Mouse (Mus musculus) spleen, postnatal 10 days (tissue): ENCODE measurements around the gene Dnah9.
A peak's percentile ranks its signal among the peaks of the same experiment; 100 is the strongest.

Source experiments
- DNase-seq, 2 experiments: peaks; one replicate each; pipeline ENCODE4 v3.0.0; 2021 to 2022; ENCODE audit warnings: low spot score in 2 of 2

The Dnah9 gene

DNA sequence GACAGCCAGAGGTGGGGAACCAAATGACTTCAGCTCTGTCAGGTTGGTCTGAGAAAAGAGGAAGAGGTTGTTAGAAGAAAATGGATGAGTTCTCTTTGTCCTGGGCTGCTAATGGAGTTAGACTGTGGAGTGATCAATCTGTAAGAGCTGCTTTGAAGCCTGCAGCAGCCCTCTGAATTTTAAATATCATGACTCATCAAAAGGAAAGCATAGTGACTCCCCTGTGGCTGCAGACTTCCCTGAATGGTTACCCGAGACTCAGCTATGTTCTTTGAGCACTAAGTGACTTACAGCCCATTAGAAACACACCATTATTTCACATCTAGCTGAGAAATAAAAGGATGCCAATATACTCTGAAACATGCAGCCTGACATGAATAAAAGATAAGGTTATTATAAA lies 240.4 kb downstream of the Dnah9 start:
- no peak for DNase-seq

DNA sequence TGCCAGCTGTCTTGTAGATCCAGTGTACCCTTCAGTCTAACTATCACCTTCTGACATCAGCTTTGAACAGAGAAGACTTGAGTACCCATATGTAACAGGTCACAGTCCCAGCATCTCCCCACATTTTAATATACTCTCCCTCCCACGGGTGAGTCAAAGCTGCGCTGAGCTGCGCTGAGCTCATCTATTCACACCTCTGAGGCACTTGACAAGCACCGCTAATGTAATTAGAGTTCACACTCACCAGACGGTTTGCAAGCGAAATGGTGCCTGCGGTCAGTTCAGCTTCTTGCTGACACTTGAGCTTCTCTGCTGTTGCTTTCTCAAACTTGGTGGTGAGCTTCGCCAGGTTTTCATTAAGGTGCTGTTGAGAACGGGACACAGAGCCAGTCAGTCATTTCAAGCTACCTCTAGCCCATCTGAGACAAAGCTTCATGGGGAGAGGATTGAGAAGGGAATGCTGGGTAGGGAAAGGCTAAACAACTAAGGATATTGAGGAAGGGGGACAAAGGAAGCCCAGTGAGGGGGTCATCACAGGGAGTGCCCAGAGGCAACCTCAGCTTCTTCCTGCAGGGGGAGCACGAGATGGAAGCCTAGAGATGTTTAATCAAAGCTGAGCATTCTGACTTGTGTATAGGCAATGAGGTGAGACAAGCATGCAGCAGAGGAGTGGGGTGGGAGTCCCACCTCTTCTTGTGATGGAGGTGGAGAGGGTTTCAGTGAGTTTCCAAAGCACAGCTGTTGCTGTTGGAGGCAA lies 249.7 kb downstream of the Dnah9 start:
- no peak for DNase-seq

DNA sequence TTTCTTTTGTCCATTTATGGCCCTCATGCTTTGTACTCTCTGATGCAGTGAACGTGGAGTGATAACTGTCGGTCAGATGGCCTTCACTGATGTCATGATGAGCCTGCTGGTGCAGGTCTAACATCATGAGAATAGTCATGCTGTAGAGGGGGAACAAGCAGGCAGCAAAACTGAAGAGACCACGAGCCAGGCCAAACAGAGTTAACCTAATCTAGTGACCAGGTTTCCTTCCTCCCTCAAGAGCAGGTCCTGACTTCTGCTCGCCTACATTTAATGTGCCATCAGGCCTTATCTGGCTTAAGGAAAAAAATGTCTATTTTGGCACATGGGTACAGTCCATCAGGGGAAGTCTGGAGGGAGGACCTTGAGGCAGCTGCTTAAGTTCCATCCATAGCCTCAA lies 259.2 kb downstream of the Dnah9 start:
- DNase-seq = no peak

DNA sequence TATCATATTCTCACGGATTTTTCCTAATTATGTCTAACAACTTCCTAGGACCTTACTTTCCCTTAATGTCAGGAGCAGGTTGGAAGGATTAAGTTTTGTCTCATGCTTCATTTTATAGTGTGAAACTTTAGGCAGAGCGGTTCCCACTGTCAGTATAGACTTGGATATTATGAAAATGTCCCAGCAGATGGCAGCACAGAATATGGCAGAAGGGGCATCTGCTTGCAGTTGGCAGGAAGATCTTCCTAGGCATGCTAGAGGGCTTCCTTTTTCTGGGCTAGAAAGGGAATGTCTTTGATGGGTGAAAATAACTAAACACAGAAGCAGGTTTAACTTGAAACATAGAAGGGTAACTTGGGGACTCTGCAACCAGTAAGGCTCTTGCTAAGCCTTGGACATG lies 262.9 kb downstream of the Dnah9 start:
- DNase-seq = no peak

DNA sequence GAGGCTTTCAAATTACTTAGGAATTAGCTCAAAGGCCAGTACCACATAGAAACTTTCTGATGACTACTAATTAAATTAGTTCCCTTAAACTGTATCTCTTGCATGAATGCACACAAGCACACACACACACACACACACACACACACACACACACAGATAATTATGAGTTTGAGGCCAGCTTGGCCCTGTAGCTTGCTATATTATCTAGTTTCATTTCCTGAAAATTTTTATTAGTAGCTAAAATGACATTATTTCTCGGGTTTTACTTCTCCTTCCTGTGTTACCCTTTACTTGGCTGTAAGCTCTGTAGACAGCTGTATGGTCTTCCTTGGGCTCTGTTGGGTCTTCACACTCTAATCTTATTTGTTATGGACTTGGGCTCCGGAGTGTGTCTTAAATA lies 264.4 kb downstream of the Dnah9 start:
- DNase-seq = no peak

DNA sequence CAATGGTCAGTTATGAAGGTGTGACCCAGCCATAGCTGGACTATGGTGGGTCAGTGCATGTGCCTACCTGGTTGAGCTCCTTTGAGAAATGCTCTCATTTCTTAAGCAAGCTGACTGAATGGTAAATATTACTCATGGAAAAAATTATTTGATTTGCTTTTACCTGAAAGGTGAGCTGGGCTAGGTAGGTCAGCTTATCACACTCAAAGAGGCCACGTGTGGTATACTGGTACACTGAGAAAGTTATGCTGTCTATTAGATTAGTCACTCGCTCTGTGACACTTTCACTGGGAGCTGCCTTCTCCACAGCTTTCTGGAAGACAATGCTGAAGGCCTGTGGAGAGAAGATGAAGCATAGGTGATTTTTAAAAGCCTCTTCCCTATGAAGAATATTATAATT lies 286.9 kb downstream of the Dnah9 start:
- no peak for DNase-seq

DNA sequence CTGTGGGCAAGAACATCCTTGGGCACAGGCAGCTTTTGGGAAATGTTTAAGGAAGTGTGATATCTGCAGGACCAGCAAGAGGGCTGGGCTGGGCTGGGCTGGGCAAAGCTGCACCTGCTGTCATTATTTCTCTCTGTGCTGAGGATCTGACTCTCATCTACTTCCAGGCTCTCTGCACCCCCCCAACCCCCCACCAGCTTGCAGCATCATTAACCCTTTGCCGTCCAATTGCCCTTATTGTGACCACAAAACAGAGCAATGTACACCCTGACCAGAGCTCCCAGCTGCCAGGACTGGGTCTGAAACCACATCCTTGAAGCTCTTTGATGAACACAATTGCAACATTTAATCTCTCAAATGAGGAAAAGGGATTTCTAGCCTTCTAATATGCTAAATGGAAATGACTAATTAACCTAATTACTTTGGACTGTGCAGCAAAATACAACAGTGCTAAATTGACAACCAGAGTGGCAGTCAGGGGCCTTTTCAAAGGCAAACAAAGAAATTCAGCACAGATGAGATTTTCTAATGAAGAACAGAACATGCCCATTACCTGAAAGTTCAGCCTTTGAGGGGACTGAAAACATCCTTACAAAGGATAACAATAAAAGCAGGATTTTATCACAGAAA lies 291.1 kb downstream of the Dnah9 start:
- no peak for DNase-seq

DNA sequence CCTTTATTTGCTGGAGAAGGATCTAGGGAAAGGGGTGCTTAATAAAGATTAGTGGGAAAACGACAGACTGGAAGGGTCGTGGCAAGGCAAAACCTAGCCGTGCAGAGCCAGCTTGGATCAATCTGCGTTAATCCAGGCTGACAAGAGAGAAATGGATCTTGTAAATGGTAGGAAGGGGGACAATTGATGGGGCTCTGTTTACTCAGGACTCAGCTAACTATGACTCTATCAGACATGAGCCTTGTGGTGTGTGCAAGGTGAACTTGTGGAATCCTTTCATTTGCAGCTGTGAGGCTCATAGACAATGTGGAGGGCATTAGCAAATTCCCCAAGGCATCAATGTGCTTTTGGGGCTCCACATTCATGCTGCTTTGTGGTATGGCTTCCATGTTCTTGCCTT lies 306.9 kb downstream of the Dnah9 start:
- no peak for DNase-seq

DNA sequence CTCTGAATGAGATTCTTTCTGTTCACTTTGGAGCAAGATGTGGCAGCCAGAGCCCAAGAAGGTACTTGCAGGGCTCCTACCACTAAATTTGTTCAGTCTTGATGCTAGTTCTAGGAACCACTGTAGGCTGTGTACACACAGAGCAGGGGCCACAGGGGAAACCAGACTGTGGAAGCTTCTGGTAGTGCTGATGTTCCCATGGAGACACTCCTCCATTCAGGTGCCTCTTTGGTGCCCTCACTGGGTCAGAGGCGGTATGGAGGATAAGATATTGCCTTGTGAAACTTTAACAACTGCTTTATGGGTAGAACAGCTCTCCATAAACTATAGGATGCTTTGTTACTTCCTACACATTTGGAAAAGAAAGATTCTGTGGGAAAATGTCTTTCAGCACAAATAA lies 316.3 kb downstream of the Dnah9 start:
- peak in 1 of 2 experiments; percentile 20 for DNase-seq

DNA sequence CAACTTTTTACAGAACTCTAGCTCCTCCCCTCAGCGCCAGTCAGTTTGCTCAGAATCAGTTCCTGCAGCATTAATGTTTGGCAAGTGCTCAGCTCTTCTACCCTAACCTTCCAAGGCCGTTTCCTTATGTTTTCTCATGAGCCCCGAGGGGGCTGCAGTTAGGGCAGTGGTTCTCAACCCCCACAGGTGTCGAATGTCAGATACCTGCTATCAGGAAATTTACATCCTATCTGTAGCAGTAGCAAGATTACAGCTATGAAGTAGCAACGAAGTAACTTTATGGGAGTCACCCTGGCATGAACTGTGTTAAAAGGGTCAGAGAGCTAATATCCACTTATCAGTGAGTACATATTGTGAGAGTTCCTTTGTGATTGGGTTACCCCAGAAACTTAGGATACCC lies 321.9 kb downstream of the Dnah9 start:
- no peak for DNase-seq

DNA sequence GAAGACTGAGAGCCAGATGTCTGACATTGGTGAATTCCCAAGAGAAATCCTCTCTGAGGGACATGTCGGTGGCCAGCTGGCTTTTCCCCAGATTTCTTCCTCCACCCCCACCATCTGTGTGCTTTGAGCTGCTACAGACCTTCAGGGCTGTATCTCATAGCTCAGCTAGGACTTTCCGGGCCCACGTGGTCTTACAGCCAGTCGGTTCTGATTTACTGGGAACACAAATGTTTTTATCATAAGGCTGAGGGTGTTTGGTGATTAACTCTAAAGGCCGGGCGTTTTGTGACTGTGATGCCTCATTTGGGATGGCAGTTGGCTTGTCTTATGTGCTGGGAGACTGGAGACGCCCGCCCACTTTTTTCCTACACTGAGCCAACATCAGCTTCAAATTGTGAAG lies 329.4 kb downstream of the Dnah9 start:
- no peak for DNase-seq

DNA sequence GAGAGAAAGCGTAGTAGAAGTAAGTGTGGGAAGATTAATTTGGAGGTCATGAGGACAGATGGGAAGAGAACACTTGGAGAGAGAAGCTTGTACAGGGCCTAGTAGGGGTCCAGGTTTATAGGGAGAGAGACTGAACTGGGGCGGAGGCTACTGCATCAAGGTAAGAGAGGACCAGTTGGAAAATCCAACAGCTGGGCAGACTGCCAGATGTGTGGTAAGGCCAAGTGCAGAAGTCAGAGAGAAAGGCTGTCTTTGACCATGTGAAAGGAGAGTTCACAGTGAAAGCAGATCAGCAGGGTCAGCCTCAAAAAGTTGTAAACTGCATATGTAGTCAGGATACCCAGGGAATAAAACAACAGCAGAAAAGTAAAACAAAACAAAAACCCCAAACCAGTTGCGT lies 343.8 kb downstream of the Dnah9 start:
- no peak for DNase-seq

DNA sequence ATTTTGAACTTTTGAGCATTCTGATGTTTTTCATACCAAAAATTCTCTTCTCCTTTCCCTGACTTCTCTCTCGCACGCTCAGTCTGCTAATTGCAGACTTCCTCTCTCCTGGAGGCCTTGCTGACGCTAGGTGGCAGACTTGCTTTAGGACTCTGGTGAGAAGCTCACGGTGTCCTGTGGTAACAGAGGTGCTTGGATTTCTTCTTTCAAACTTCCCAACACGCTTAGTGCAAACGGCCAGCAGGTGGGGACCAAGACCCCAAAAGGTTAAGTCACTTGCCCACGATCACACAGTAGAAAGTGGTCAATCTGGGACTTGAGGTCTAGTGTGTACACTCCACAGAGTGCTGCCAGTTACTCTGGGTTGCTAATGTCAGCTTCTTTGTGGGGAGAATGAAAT lies 347.5 kb downstream of the Dnah9 start:
- DNase-seq = peak; percentile 22 to 74

DNA sequence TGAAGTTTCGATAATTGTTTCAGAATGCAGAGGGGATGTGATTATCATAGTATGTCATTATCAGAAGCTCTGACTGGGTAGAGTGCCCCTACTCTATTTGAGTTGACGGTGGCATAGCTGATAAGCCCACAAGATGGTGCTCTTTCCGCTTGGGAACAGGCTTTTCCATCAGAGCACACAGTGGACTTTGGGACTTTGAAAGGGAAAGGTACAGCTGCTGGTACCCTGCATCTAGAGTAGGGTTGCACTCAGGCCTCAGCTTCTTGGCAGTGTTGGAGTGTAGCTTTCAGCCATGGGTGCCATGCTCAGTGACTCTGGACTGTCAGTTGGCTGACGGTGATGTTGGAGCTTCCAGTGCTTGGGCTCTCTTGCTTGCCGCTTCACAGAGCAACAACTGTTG lies 348.1 kb downstream of the Dnah9 start:
- no peak for DNase-seq

DNA sequence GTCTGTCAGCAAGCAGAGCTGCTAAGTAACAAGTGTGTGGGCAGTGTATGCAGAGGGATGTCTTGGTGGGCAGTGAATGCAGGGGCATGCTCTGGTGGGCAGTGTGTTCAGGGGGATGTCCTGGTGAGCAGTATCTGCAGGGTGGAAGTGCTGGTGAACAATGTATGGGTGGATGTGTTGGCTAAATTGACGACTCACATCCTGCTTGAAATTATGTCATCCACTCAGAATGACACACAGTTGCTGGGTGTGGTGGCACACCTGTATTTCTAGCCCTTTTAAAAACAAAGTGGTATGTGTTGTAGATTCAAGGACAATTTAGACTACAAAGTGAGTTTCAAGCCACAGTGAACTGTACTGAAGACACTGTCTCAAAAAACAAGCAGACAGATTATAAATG lies 350.2 kb downstream of the Dnah9 start:
- DNase-seq = no peak

DNA sequence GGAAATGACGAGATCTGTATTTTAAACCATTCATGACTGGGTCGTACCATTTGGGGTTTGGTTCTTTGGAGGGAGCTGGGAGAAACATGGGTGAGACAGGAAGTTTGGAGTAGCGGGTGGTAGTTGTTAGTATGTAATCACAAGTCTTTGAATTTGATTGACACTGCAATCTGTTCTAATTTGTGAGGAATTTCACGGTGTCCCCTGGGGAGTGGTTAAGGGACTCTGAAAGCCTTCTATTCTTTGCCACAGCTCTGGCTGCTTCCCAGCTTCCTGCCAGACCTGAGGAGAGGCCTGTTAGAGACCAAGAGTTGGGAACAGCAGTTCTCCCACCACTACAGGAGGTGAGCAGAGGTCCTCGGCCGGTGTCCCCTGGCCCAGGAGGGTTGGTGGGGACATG lies 352.1 kb downstream of the Dnah9 start:
- no peak for DNase-seq

DNA sequence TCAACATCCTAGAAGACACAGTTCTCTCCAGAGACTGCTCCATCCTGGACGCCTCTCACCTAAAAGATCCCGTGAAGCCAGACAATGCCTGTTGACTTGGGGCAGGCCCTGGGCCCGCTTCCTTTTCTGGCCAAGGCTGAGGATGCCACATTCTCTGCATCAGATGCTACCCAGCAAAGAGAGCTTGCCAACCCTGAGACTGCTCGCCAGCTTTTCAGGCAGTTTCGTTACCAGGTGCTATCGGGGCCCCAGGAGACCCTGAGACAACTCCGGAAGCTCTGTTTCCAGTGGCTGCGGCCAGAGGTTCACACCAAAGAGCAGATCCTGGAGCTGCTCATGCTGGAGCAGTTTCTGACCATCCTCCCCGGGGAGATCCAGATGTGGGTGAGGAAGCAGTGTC lies 354.0 kb downstream of the Dnah9 start:
- DNase-seq = no peak

DNA sequence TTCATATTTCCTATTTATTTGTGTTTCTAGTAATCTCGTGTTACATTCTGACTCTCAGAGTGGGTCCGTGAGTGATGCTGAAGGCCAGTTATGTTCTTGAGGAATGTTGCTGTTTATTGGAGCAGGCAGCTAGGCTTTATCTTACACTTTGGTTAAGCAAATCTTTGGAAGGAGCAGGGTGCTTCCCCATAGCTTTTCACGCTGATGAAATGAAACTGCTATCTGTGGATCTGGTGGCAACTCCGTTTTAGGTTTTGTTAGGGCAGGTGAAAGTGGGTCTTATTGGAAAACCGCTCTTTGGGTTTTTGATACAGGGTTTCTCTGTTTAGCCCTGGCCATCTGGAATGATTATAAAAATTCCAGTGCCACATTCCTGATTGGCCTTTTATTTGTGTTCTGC lies 356.3 kb downstream of the Dnah9 start:
- DNase-seq = no peak

DNA sequence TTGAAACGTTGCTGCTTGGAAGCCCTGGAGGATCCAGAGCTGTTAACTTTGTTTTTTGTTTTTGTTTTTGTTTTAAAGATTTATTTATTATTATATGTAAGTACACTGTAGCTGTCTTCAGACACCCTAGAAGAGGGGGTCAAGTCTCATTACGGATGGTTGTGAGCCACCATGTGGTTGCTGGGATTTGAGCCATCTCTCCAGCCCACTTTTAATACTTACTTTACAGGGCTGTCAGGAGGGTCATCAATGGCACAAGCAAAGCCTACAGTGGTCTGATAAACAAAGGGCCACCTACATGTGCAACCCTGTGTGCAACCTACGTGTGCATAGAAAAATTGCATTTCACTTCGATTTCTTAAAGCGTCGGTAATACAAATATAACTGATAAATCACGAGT lies 360.8 kb downstream of the Dnah9 start:
- no peak for DNase-seq

DNA sequence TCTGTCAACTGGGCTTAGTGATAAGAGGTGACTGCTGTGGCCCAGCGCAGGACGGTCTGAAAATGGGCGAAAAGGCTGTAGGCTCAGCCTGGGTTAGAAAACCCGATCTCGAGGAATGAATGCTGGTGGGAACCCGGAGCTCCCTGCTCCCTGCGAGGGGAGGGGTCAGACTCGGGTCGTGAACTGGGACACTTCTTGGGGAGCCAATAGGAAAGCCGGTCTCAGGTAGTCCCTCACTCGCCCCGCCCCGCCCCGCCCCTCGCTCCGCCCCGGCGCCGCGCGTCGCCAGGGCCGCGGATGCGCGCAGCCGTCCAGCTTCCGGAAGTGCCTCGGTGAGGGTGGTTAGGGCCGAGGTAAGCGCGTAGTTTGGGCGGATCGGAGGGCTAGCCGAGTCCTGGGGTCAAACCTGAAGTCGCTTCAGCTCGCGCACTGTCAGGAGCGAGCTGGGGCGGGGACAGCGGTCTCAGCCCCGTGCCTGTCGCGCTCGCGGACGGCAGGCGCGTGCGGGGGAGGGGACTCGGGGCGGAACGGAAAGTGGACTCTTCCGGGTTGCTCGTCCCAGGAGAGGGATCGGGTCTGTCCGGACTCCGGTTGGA lies 361.3 kb downstream of the Dnah9 start, which contains the start of gene Zkscan6:
Gene Zkscan6, plus strand, starts transcription at position 267 of the 596 bp plus-strand sequence.
- DNase-seq = peak; percentile 79 to 89

DNA sequence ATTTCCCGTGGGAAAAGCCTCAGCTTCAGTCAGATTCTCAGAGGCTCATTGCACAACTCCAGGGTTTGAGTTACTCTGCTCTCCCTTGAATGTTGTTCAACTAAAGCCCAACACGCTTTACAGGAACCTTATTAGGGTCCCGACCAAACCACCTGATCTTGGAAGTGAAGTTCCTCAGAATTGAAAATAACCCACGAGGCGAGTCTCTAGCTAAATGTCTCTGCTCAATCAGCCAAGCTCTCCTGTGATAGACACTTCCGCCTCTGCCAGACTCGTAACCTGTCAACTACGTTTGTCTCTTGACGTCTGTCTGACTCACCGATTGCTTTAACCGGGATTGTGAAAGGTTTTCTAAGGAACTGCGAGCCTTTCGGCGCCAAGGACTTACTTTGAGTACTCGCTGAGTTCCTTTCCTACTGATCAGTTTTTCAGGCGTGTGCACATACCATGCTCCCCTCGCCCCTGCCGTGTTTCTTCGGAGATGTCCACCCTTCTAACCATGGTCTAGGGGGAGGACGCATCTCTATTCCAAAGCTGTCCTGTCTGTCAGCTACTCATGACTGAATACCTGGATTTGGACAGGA lies 361.9 kb downstream of the Dnah9 start:
- DNase-seq = peak in 1 of 2 experiments; percentile 46

DNA sequence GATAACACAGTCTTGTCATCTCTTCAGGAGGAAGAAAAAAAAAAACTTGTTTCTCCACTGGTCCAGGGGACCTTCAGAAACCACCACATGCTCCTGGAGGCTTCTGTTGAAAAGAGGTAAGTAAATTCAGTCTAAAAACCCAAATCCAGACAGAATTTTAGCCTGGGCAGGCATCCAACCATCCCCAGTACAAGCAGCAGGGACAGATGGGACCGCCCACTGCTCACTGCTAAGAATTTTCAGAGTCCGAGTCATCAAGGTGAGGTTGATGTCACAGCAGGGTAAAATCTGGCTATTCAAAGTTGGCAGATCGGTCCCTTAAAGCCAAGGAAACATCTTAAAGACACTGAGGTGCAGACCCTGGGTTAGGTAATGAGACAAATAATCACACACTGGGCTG lies 366.5 kb downstream of the Dnah9 start:
- DNase-seq = no peak

DNA sequence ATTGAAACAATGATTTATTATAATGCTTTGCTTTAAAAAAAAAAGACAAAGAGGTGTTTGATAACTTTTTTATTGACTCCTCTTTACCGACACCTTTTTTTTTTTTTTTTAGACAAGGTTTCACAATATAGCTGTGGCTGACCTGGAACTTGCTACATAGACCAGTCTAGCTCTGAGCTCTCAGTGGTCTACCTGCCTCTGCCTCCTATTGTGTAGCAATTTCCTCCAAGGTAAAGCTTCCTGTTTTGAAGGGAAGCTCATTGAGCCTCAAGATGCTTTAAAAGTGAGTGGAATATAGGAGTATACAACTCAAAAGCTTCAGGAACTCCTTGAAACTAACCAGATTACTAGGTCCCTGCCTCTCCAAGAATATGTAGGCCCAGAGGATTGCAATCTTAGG lies 372.5 kb downstream of the Dnah9 start:
- no peak for DNase-seq
